Mouse (Mus musculus): ENCODE results near the gene Etv4.

Gene Etv4

GRCm38 (mm10) chr11:101785143-101785851, at the start of gene Etv4:
Gene Etv4 (minus strand): TSS chr11:101785371.
- DNase-seq = peak; percentile 99

- DNase-seq = peak; percentile 97
These were observed 46.8 kb upstream of the Etv4 start for GRCm38 (mm10) chr11:101832001-101832400.

DNA sequence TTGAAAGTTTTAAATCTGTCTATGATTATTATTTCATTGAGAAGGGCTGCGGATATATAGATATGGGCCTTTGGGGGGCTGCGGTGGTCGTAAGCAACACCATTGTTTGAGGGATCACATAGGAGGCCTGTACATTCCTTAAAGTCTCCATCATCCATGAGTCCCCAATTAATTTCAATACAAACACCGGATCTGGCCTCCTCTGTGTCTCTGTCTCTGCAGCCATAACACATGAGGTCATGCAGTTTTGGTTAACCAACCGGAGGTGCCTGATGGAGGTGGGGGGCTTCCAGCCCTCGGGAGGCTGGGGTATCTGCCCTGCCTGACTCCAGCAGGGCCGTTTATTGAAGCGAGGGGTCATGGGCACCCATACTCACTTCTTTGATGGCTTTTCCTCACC, 45.4 kb upstream of the Etv4 start:
- no peak for DNase-seq

- peak; percentile 98 for DNase-seq
These were observed 44.9 kb upstream of the Etv4 start for GRCm38 (mm10) chr11:101830112-101830511.

DNA sequence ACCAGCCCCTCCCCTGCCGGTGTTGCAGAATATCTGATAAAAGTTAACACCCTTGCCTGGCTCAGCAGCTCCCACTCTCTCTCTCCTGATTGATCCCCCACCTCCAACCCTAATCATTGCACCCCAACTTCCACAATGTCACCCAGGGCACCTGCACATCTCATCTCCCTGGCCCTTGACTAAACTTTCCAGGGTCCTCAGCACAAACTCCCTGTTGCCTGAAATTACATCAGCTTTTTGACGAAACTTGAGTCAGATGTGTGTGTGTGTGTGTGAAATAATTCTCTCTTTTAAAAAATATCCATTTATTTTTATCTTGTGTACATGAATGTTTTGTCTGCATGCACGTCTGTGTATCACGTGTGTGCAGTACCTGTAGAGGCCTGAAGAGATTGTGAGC, 43.5 kb upstream of the Etv4 start:
- no peak for DNase-seq

DNA sequence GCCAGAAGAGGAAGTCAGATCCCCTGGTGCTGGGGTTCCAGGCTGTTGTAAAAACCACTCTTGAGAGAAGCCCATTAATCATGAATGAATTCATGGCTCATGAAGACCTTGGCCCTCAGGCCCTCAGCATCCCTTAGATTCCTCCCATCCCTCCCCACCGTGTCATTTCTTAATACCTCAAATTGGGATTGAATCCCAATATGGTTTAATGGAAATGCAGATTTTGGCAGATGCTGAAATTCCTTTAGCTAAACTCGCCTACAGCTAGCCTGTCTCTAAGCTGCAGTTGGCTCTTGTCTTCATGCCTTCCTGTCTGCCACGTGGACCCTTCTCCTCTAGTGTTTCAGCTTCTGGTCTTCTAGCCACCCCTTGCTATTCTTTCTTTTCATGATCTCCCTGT, 38.0 kb upstream of the Etv4 start:
- DNase-seq = no peak

DNA sequence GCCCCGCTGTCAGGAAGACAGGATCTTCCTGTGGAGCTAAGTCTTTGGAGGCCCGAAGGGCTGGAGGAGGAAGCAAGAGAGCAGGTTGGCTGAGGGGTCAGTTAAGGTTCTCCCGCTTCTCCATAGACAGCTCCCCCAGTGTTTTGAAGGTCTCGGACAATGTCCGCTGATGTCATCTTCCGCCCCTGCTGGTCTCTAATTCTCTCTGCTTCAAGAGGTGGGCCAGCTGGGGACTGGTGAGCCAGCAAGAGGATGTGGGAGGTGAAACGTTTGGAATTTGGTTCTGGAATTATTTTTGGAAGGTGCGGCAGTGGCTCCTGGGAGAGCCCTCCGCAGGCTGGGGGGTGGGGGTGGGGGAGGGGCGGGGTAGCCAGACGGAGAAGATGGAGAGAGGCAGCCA, 35.7 kb upstream of the Etv4 start:
- DNase-seq = peak; percentile 99

- DNase-seq = no peak
These were observed 34.7 kb upstream of the Etv4 start for GRCm38 (mm10) chr11:101819853-101820252.

- DNase-seq = no peak
These were observed 30.2 kb upstream of the Etv4 start for GRCm38 (mm10) chr11:101815103-101816085.

DNA sequence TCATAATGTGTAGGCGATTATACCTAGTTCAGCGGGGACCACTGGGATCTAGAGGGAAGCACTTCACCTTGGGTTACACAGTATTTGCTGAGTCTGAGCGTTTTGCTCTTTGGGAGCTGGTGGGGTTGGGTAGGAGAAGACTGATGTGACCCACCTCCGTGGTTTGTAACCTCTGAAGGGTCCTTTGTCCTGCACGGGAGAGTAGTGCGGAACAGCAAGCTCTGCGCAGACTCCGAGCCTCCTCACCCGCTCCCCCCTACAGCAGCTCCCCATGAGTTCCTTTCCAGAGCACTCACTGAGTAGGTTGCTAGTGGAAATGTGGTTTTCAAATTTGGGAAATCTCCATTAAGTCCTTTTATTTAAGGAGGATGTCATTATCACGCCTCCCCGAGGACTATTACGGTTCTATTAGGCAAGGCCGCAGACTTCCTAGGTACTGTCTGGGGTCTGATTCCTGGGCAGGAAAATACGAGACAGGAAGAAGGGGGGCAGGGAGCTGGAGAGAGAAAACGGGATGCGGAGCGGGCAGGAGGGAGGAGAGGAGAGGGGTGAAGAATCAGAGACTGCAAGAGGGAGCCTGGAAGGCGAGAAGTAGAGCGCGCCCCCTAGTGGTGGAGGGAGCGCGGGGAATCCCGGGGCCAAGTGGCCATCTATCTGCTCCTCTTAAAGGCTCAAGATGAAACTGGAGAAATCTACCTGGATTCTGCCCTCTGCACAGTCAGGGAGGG, 29.4 kb upstream of the Etv4 start:
- peak; percentile 96 for DNase-seq

DNA sequence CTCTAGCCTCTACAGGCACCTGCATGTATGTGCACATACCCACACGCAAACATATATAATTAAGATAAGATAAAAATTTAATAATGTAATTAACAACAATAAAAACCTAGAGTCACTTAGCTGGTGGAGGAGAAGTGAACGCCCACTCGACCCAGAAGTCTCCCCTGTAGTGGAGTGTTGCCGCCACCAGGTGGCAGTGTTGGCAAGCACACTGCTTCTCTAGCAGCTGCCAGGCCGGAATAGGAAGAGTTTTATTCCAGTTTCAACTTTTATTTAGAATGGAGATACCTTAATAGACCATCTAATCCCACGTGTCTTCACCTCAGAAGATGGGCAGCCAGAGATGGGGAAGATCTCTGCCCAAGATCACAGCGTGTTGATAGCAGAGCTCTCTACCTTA, 28.1 kb upstream of the Etv4 start:
- peak; percentile 94 for DNase-seq

- no peak for DNase-seq
These were observed 24.1 kb upstream of the Etv4 start for GRCm38 (mm10) chr11:101809060-101809828.

DNA sequence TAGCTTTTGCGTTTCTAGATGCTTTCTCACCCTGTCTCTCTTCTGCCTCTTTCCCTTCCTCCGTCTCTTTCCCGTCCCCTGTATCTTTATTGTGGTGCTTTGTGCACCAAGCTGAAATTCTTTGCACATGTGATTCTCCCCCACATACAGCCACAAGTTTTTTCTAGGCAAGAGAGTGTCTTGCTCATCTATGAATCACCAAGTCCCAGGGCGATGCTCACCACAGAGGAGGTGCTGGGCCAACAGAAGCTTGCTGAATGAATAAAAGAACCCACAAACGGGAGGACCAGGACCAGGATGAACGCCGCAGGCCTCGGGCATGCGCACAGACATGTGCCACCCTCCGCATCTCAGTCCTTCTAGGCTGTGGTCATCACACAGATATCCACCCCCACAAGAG, 22.1 kb upstream of the Etv4 start:
- DNase-seq = no peak

DNA sequence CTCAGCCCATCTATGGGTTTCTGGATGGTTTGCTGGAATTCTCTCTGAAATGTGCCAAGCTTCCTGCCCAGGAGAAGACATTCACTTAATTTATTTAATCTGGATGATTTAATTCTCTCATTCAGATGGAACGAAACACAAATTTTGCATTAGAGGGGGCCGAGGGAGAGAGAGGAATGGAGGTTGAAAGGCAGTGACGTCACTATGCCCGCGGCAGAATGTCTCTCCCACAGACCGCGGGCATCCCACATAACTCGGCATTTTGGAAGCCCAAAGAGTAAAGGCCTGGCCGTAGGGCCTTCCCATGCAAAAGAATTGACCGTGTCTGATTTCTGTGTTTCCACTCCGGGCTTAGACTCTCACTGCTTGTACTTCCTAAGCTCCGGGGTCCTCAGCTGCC, 21.6 kb upstream of the Etv4 start:
- DNase-seq = no peak

GRCm38 (mm10) chr11:101805113-101805704, 20.0 kb upstream of the Etv4 start:
- DNase-seq = no peak

GRCm38 (mm10) chr11:101801386-101801785, 16.2 kb upstream of the Etv4 start:
- DNase-seq = no peak

- no peak for DNase-seq
These were observed 12.9 kb upstream of the Etv4 start for GRCm38 (mm10) chr11:101798083-101798482.

GRCm38 (mm10) chr11:101797355-101797754, 12.2 kb upstream of the Etv4 start:
- DNase-seq = no peak

- no peak for DNase-seq
These were observed 5.8 kb upstream of the Etv4 start for GRCm38 (mm10) chr11:101790811-101791526.

- DNase-seq = no peak
These were observed 2.3 kb upstream of the Etv4 start for GRCm38 (mm10) chr11:101787432-101787831.

DNA sequence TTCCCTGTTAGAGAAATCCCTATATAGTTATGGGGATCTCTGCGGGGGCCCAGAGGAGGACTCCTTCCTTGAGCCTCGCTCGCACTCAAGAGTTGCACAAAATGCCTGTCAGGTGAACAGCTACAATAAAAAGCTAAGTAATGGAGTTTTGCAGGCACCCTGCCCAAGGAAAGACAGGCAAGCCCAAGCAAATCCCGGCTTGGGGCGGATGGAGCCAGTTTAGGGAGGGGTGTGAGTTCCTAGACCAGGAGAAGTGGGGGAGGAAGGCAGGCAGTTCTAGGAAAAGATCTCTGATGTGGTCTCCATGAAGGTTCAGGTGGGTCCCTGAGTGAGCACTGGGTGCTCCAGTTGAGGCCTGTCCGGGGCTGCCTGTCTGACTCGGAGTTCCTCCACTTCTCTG, 1.5 kb upstream of the Etv4 start:
- no peak for DNase-seq

DNA sequence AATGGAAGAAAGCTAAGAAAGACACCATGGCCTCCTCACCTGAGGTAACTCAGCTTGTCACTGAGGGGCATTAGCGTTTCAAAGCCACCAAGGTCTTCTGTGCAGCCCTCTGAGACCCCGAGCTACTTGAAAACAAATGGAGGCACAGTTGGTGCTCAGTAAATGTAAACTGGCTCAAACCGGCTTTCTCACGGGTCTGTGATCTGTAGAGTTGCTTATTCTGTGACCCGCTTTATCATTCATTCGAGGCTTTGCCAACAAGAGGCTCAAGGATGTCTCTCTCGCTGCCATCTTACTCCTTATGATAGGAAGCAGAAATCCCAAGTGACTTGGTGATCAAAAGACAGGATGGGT, 658 bp upstream of the Etv4 start:
- no peak for DNase-seq
